Mouse (Mus musculus): ENCODE measurements around the gene Gad1. TPM values are rescaled to one million over a fixed set of nuclear protein-coding genes. Genes with fewer than 3 reads are reported as not detected.

Gad1 gene
- total RNA-seq, 2 experiments from 2014 or later: not detected

- ATAC-seq (replicated peaks; ENCODE audit: low FRiP score, low TSS enrichment, poor library complexity, severe bottlenecking): no peak
These were observed 66.5 kb downstream of the Gad1 start for GRCm38 (mm10) chr2:70619232-70619835.

GRCm38 (mm10) chr2:70620225-70620624, 67.4 kb downstream of the Gad1 start:
- ATAC-seq (replicated peaks; ENCODE audit: low FRiP score, low TSS enrichment, poor library complexity, severe bottlenecking): 0 out of 2 replicates have a peak, but pooled peaks have one; percentile 34

- no peak for ATAC-seq (replicated peaks; ENCODE audit: low FRiP score, low TSS enrichment, poor library complexity, severe bottlenecking)
These were observed 69.4 kb downstream of the Gad1 start for GRCm38 (mm10) chr2:70622244-70622643.

- no peak for ATAC-seq (replicated peaks; ENCODE audit: low FRiP score, low TSS enrichment, poor library complexity, severe bottlenecking)
These were observed 72.9 kb downstream of the Gad1 start for GRCm38 (mm10) chr2:70625761-70626160.

- ATAC-seq (replicated peaks; ENCODE audit: low FRiP score, low TSS enrichment, poor library complexity, severe bottlenecking): peak; percentile 46; the same call in 1 of the 2 replicates
These were observed 75.5 kb downstream of the Gad1 start for GRCm38 (mm10) chr2:70628397-70628796.

- ATAC-seq (replicated peaks; ENCODE audit: low FRiP score, low TSS enrichment, poor library complexity, severe bottlenecking): peak; percentile 79
These were observed 76.5 kb downstream of the Gad1 start for GRCm38 (mm10) chr2:70629339-70629761.

GRCm38 (mm10) chr2:70629921-70630320, 77.0 kb downstream of the Gad1 start:
- no peak for ATAC-seq (replicated peaks; ENCODE audit: low FRiP score, low TSS enrichment, poor library complexity, severe bottlenecking)

- ATAC-seq (replicated peaks; ENCODE audit: low FRiP score, low TSS enrichment, poor library complexity, severe bottlenecking): no peak
These were observed 78.4 kb downstream of the Gad1 start for GRCm38 (mm10) chr2:70631321-70631720.

- no peak for ATAC-seq (replicated peaks; ENCODE audit: low FRiP score, low TSS enrichment, poor library complexity, severe bottlenecking)
These were observed 79.5 kb downstream of the Gad1 start for GRCm38 (mm10) chr2:70632412-70632811.

GRCm38 (mm10) chr2:70634028-70634690, 81.3 kb downstream of the Gad1 start:
- no peak for ATAC-seq (replicated peaks; ENCODE audit: low FRiP score, low TSS enrichment, poor library complexity, severe bottlenecking)

GRCm38 (mm10) chr2:70640968-70641367, 88.1 kb downstream of the Gad1 start:
- no peak for ATAC-seq (replicated peaks; ENCODE audit: low FRiP score, low TSS enrichment, poor library complexity, severe bottlenecking)

GRCm38 (mm10) chr2:70642971-70643565, 90.2 kb downstream of the Gad1 start:
- no peak for ATAC-seq (replicated peaks; ENCODE audit: low FRiP score, low TSS enrichment, poor library complexity, severe bottlenecking)

- ATAC-seq (replicated peaks; ENCODE audit: low FRiP score, low TSS enrichment, poor library complexity, severe bottlenecking): no peak
These were observed 92.5 kb downstream of the Gad1 start for GRCm38 (mm10) chr2:70645266-70645780.

GRCm38 (mm10) chr2:70647681-70648080, 94.8 kb downstream of the Gad1 start:
- no peak for ATAC-seq (replicated peaks; ENCODE audit: low FRiP score, low TSS enrichment, poor library complexity, severe bottlenecking)

- ATAC-seq (replicated peaks; ENCODE audit: low FRiP score, low TSS enrichment, poor library complexity, severe bottlenecking): no peak
These were observed 95.4 kb downstream of the Gad1 start for GRCm38 (mm10) chr2:70648271-70648670.

GRCm38 (mm10) chr2:70649471-70649870, 96.6 kb downstream of the Gad1 start:
- ATAC-seq (replicated peaks; ENCODE audit: low FRiP score, low TSS enrichment, poor library complexity, severe bottlenecking): no peak

Other genes starting within 250 kb of the Gad1 start
- not detected in 2 replicates for gene Sp5, start 78.1 kb upstream of the Gad1 start, total RNA-seq (2014; fragmentation: Nextera tagmentation)
- gene Sp5, start 78.1 kb upstream of the Gad1 start, total RNA-seq (2017): not detected in 2 replicates
- gene Erich2, start 44.3 kb upstream of the Gad1 start, total RNA-seq (2014; fragmentation: Nextera tagmentation): not detected in 2 replicates
- gene Erich2, start 44.3 kb upstream of the Gad1 start, total RNA-seq (2017): not detected in 2 replicates
- gene Gorasp2, start 108.5 kb downstream of the Gad1 start, total RNA-seq (2014; fragmentation: Nextera tagmentation): 59.4 and 78.4 TPM in 2 replicates
- 34.4 and 41.5 TPM in 2 replicates for gene Gorasp2, start 108.5 kb downstream of the Gad1 start, total RNA-seq (2017)
- not detected in 2 replicates for gene Gm26558, start 109.0 kb downstream of the Gad1 start, total RNA-seq (2014; fragmentation: Nextera tagmentation)
- gene Gm26558, start 109.0 kb downstream of the Gad1 start, total RNA-seq (2017): not detected in 2 replicates